Mouse (Mus musculus) layer of hippocampus, postnatal 10 days (tissue): ENCODE results near the gene Setd2. TPM values are rescaled to one million over a fixed set of nuclear protein-coding genes. Genes with fewer than 3 reads are reported as not detected.

Experiments
- DNase-seq, 2 experiments: peaks; one replicate each; pipeline ENCODE4 v3.0.0; 2021; ENCODE audit warnings: low spot score in 2 of 2
- long read RNA-seq: library from polyadenylated mRNA; stranded (forward); transcript quantifications from one replicate; pipeline ENCODE4 v2.0.0, GENCODE M21; 2023
- total RNA-seq, 2 experiments: library from RNA; stranded (reverse); gene quantifications; 2 replicates each; pipeline ENCODE4 v1.2.3; 2021

Gene Setd2
- total RNA-seq, result 10 to 100 TPM; 70.5 to 74.8 TPM
- long read RNA-seq, full-length matches to known transcripts, result 2 of 4 reads
- long read RNA-seq, partial matches to known transcripts, result 1 of 4 reads
- long read RNA-seq, other reads (novel, unspliced or antisense), result 1 of 4 reads

GRCm38 (mm10) chr9:110532538-110533291, at the start of gene Setd2:
Gene Setd2, plus strand, starts transcription at chr9:110532597.
- DNase-seq, result peak; percentile 68 to 77

- DNase-seq, result no peak
Measured at GRCm38 (mm10) chr9:110488841-110489240, 43.6 kb upstream of the Setd2 start.

DNA sequence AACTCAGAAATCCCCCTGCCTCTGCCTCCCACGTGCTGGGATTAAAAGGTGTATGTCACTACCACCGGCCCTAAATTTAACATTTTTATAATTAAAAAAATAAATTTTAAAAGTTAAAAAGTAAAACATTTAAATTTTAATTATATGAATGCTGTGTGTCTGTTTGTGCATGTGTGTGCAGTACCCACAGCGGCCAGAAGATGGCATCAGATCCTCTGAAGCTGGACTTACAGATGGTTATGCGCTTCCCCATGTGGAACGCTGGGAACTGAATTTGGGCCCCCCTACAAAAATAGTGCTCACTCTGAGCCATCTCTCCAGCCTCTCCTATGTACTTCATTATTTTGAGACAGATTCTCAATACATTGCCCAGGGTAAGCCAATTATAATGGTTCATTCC, 41.5 kb upstream of the Setd2 start:
- DNase-seq, result no peak

DNA sequence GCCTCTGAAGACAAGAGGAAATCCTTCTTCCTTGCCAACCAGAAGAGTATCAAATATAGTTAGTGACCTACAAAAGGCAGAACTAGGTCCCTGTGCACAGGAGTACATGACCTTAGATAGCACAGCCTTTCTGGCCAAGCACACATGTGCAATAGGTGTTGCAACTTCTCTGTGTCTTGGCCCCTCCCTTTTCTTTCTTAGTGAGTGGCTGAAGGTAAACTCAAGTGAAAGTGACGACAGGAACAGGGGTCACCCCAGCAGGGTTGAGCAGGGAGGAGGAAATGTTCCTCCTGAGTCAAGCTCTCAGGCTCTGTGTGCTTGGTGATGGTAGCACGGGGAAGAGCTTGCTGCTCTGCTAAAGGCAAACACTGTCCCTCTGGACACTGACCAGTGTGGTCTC, 6.7 kb upstream of the Setd2 start:
- no peak for DNase-seq

- DNase-seq, result no peak
Measured at GRCm38 (mm10) chr9:110529002-110529737, 3.2 kb upstream of the Setd2 start.

DNA sequence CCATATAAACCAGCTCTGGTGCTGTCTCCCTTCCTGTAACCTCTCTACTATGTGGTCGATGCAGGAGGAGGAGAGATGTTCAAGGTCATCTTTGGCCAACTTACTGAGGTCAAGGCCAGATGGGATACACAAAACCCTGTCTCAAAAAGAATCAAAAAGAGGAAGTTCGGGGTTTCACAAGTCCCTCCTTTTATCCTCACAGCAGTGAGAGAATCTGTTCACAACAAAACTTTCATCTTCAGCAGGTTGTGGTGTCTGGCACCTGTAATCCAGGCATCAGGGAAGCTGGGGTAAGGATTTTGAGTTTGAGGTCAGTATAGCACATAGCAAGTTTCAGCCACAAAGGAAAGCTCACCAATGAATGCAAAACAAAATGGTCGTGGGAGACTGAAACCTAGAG, 1.7 kb upstream of the Setd2 start:
- no peak for DNase-seq

GRCm38 (mm10) chr9:110531151-110531791, 1.1 kb upstream of the Setd2 start:
- no peak for DNase-seq

DNA sequence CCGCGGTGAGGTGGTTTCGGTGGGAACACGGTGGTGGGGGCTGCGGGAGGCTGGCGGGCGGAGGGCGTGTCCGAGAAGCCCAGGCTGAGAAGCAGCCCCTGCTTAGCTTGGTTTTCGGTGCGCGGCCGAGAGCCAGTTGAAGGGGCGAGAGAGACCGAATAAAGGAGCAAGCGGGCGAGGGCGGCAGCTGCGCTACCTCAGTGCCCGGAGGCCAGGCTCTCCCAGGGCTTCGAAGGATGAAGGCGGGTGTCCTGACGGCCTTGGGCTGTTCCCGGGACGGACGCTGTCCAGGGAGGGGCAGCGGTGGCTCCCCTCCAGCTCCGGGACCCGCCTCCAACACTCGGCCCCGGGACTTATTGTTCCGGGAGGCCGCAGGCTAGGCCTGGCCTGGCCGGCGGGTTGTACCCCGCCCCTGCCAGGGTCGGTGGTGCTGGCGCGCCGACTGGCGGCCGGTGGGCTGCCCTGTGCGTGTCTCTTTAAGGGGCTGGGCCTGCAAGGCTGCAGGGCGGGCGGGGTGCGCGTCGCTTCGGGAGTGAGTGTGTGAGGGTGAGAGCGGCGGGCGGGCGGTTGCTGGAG, 395 bp upstream of the Setd2 start:
- peak; percentile 92 to 95 for DNase-seq

DNA sequence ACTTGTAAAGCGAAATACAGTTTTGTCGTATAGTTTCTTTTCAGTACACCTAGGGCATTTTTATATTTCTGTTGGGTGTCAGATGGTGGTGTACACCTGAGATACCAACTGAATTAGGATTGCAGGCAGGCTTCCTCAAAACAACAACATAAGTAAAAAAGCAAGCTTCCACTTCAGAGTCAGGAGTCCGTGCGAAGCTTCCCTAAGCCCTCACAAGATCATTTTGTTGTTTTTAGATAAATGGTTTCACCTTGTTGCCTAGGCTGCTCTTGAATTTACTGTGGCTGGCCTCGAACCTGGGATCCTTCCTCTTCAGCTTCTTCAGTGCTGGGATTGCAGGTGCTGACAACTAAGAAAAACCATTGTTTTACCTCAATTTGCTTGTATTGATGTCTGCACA, 1.2 kb downstream of the Setd2 start:
- no peak for DNase-seq

DNA sequence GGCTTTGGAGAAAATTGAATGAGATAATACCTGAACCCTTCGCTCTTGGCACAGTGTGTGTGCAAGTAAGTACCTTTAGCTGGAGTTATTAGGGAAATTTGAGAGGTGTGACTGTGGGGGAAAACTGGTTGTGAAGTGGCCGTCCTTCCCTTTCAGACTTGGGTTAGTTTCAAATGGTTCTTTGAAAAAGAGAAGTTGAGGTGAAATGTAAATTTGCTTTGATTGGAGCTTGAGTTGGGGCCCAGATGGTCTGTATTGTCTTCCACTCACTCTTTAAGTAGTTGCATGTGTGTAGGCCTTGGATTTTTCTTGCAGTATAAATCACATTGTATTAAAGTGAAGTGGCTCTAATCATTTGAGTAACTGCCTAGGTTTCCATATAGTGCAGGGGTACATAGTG, 2.7 kb downstream of the Setd2 start:
- no peak for DNase-seq

- no peak for DNase-seq
Measured at GRCm38 (mm10) chr9:110536636-110537035, 4.2 kb downstream of the Setd2 start.

DNA sequence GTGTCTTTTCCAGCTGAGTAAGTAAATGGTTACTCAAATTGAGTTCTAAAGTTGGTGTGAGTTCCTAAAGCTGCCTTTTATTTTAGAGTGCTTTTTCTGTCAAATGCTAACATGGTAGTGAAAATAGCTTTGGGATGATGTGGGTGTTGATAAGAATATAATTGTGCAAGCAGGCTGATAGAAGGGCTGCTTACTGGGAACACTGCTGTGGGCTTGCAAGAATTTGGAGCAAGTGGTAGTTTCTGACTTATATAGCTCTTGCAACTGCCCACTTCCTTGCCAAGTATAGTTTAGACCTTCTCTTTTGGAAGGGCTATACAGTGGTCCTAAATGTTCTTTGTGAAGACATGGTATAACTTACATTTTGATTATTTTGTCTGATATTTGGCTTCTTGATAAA, 6.1 kb downstream of the Setd2 start:
- no peak for DNase-seq

DNA sequence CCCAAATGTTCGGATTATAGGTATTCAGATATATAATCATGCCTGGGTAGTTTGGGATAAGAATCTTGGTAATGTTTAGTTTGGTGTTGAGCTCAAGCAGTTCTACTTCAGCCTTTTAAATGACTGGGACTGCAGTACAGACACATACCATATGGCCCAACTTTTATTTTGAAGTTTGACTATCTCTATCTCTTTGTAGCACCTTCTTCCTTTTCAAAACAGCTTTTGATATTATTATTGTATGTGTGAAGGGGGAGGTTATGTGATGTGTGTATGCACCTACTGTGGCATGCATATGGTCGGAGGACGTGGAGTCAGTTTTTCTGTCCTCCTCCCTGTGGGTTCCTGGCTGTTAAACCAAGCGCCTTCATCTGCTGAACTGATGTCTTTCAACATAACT, 9.6 kb downstream of the Setd2 start:
- no peak for DNase-seq

GRCm38 (mm10) chr9:110548261-110548660, 15.9 kb downstream of the Setd2 start:
- DNase-seq, result no peak

GRCm38 (mm10) chr9:110568309-110568708, 35.9 kb downstream of the Setd2 start:
- no peak for DNase-seq

DNA sequence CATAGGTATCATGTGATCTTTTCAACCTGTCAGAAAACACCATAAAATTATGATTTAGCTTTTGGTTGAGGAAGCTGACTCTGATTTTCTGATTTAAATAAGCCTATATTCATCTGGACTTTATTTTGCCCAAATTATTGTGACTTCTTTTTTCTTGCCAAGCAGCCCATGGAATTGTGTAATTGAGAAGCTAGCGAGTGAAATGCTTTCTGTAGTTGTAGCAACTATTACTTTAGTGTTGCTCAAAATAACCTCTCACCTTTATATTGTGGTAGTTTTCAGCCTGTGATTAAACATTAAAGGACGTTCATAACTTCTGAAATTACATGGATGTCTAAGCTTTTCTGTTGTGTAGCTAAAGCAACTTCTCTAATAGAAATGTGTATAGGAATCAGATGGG, 49.8 kb downstream of the Setd2 start:
- DNase-seq, result no peak

DNA sequence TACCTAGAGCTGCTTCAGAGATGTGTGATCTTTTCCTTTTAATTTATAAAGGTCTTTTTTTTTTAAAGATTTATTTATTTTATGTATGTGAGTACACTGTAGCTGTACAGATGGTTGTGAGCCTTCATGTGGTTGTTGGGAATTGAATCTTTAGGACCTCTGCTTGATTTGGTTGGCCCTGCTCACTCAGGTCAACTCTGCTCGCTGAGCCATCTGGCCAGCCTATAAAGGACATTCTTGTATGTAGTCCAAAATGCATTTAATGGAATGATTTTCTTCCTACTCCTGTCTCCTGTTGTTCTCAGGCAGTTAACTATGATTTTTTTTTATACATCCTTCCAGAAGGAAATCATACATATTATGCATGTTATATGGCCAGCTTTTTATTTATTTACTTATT, 51.1 kb downstream of the Setd2 start:
- DNase-seq, result no peak

- DNase-seq, result no peak
Measured at GRCm38 (mm10) chr9:110611471-110611870, 79.1 kb downstream of the Setd2 start.

DNA sequence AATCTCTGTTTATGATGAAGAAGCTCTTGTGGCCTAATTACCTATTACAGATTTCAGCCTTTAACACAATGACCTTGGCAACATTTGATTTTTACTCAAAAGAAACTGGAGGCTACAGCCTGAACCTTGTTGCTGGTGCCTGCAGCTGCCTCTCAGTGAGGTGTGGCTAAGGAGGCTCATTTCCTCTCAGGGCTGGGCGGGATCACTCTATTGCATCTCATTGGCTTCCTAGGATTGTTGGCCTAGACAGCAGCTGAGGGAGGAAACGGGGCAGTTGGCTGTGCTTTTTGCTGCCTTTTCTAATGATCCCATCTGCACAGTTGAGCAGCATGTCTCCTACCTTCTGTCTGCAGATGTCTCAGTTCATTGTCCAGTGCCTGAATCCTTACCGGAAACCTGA, 84.7 kb downstream of the Setd2 start:
- no peak for DNase-seq

DNA sequence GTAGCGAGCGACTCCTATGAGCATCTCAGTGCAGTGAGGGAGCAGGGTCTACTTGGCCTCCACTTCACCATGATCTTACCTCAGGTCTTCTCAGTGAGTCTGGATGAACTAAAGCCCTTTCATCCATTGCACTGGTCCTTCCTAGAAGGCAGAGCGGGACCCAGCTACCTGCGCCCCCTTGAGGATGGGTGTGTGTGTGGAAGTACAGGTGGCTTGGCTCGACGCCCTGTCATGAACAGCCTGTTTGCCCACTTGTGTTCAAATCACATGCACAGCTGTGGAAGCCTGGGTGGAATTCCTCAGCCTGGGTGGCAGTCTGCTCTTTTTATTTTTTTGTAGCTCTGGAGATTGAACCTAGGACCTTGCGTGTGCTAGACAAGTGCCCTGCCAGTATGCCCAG, 87.8 kb downstream of the Setd2 start:
- no peak for DNase-seq

GRCm38 (mm10) chr9:110620685-110621084, 88.3 kb downstream of the Setd2 start:
- DNase-seq, result no peak
